Mouse (Mus musculus) stomach, postnatal 0 days (tissue): ENCODE data around the gene Ptgis.

Experiments
- CTCF ChIP-seq: IDR thresholded peaks from 2 replicates; pipeline ENCODE4 v1.5.1; 2016; ENCODE audit warnings: antibody characterized with exemption, low read depth, mild to moderate bottlenecking, moderate library complexity
- EP300 ChIP-seq: optimal IDR thresholded peaks from 2 replicates; pipeline ENCODE3; 2016; ENCODE audit warnings: antibody characterized with exemption

DNA sequence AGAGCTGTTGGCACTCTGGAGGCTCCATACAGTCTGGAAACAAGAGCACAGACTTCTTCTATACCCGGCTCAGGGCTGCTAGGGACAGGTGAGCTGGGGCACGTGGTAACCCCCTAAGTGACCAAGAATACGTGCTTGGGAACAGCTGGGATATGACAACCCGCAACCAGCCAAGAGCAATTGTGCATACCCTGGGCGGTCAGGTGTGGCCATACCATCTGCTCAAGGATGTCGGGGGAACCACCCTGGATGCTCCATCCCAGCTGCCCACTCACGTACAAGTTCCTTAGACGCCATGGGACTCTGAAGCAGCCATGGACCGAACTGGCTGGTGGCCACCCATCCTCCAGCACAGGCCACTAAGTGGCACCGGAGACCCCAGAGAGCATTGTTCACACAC, 77.3 kb downstream of the Ptgis start:
- TF ChIP-seq EP300 (no peak), CTCF (no peak)
